Mouse (Mus musculus) hindbrain, embryonic 15.5 days (tissue): ENCODE results near the gene Ggt7. TPM values are rescaled to one million over a fixed set of nuclear protein-coding genes. Genes with fewer than 3 reads are reported as not detected.
"Not testable (repeated sequence)": the region's sequence is repeated elsewhere in the genome, so short reads cannot be mapped to it uniquely, and the experiment has no call there.

Source experiments
- ATAC-seq: fragments of 200-750 bp; cut with Nextera tagmentation; 2 replicates; pipeline ENCODE4 v1.8.0; 2017; ENCODE audit warnings: low read depth, moderate number of reproducible peaks, moderate TSS enrichment; ENCODE audit not compliant: low FRiP score
- H3K27ac ChIP-seq: fragments of 300-500 bp; sonication (generic); replicated peaks from 2 replicates; pipeline ENCODE4 v1.5.1; 2015; ENCODE audit warnings: mild to moderate bottlenecking, inconsistent platforms
- H3K27me3 ChIP-seq: fragments of 300-500 bp; sonication (generic); 2 replicates; pipeline ENCODE4 v1.6.1; 2015; ENCODE audit warnings: control low read depth, inconsistent platforms
- H3K36me3 ChIP-seq: fragments of 300-500 bp; sonication (generic); 2 replicates; pipeline ENCODE4 v1.6.1; 2015; ENCODE audit warnings: control low read depth, inconsistent platforms
- H3K4me1 ChIP-seq: fragments of 300-500 bp; sonication (generic); replicated peaks from 2 replicates; pipeline ENCODE4 v1.6.1; 2015; ENCODE audit warnings: control low read depth, inconsistent platforms
- H3K4me2 ChIP-seq: fragments of 300-500 bp; sonication (generic); 2 replicates; pipeline ENCODE4 v1.6.1; 2015; ENCODE audit warnings: moderate library complexity, mild to moderate bottlenecking, inconsistent platforms
- H3K4me3 ChIP-seq: fragments of 300-500 bp; sonication (generic); 2 replicates; pipeline ENCODE4 v1.5.1; 2015; ENCODE audit warnings: mild to moderate bottlenecking, inconsistent platforms
- H3K9ac ChIP-seq: fragments of 300-500 bp; sonication (generic); 2 replicates; pipeline ENCODE4 v1.6.1; 2015; ENCODE audit warnings: inconsistent platforms
- H3K9me3 ChIP-seq: fragments of 300-500 bp; sonication (generic); 2 replicates; pipeline ENCODE4 v1.6.1; 2016; ENCODE audit warnings: control low read depth, inconsistent platforms
- WGBS: fragments of 180-500 bp; shearing (Covaris S2); methylation state at CpG from one replicate; pipeline ENCODE4 v1.1.7; 2015; 5-methylcytosine and 5-hydroxymethylcytosine counted together
- polyA plus RNA-seq: library from polyadenylated mRNA; unstranded; fragments of >200 nt; fragmentation: Nextera tagmentation; extraction: Ambion mirVana; gene quantifications from 2 replicates; pipeline ENCODE4 v1.2.1, GENCODE M21; 2015

Ggt7 gene
- polyA plus RNA-seq, 1 experiment from 2014 or later: 80.8 TPM

GRCm38 (mm10) chr2:155504440-155505355 is 13.3 kb downstream of the Ggt7 start:
- Histone ChIP-seq H3K36me3 (peaks cover 27% of the 10 kb centered on the region), H3K9me3 (no peaks in the 10 kb centered on the region), H3K27ac (no peak overlapping the region), H3K4me3 (no peak overlapping the region), H3K4me1 (no peaks in the 10 kb centered on the region), H3K9ac (no peak overlapping the region), H3K4me2 (no peak overlapping the region), H3K27me3 (no peaks in the 10 kb centered on the region)
- 73% methylated on average over 13 of the region's 13 CpGs for WGBS
- ATAC-seq: no peak

- peaks cover 40% of the 10 kb centered on the region for H3K36me3 ChIP-seq
- ATAC-seq: no peak
Observed at GRCm38 (mm10) chr2:155502596-155502995, 15.4 kb downstream of the Ggt7 start.

DNA sequence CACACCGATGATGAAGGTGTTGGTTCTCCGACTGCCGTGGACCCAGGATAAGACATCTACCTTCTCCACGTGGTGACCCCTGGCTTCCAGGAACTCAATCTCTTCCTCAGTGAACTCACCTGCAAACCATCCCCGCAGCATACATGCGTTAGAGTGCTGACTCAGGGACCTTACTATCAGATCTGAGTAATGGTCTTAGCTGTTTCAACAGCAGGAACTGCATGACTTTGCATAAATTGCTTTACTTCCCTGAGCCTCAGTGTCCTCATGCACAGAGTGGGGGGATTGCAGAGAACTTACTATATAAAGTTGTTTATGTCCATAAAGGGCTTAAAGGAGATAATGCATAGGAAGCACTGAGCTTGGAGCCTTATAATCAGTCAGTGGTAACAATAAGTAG is 27.0 kb downstream of the Ggt7 start:
- Histone ChIP-seq H3K4me3 (no peak overlapping the region), H3K9ac (no peak overlapping the region), H3K4me1 (no peaks in the 10 kb centered on the region), H3K27ac (no peak overlapping the region), H3K4me2 (no peak overlapping the region), H3K9me3 (no peaks in the 10 kb centered on the region), H3K27me3 (no peaks in the 10 kb centered on the region), H3K36me3 (peaks cover 34% of the 10 kb centered on the region; the same call in 1 of the 2 replicates)
- WGBS: 94% methylated on average over 6 of the region's 6 CpGs
- no peak for ATAC-seq

More at GRCm38 (mm10) chr2:155502596-155502995, 15.4 kb downstream of the Ggt7 start:
- Histone ChIP-seq H3K4me3 (no peak overlapping the region), H3K9ac (no peak overlapping the region), H3K4me2 (no peak overlapping the region), H3K27me3 (no peaks in the 10 kb centered on the region), H3K4me1 (no peaks in the 10 kb centered on the region), H3K9me3 (no peaks in the 10 kb centered on the region), H3K27ac (no peak overlapping the region)
- WGBS: 84% methylated on average over 7 of the region's 7 CpGs

DNA sequence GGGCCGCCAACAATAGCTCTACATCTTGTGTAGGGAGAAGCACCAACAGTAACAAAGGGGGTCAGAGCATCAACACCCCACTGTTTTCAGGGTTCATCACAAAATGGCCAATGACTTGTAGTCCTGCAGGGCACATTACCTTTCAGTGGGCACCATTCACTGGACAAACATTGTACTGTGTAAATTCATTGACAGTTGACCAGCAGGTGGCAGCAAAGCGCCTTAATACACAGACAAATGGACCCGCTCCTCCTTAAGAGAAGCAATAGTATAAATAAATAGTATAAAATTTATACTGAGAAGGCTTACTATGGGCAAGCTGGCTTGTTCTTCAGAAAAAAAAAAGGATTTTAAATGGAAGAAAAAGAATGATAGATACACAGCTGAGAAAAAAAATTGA is 36.0 kb downstream of the Ggt7 start:
- ATAC-seq: no peak
- 41% methylated on average over 3 of the region's 3 CpGs for WGBS

GRCm38 (mm10) chr2:155473570-155474088 is 44.4 kb downstream of the Ggt7 start, which contains the start of gene Ncoa6:
Gene Ncoa6, minus strand, starts transcription at chr2:155473894.
- Histone ChIP-seq H3K4me1 (peaks cover 36% of the 10 kb centered on the region), H3K9me3 (no peaks in the 10 kb centered on the region), H3K4me3 (peak within 1 kb of the TSS; percentile 92), H3K27me3 (no peaks in the 10 kb centered on the region), H3K4me2 (peak within 1 kb of the TSS; percentile 81), H3K27ac (peak within 1 kb of the TSS; percentile 96), H3K36me3 (no peaks in the 10 kb centered on the region), H3K9ac (peak within 1 kb of the TSS; percentile 99)
- WGBS: 0% methylated on average over 47 of the region's 72 CpGs
- ATAC-seq: peak; percentile 84

More for the DNA sequence above, 36.0 kb downstream of the Ggt7 start:
- Histone ChIP-seq H3K4me2 (no peak overlapping the region), H3K4me1 (no peaks in the 10 kb centered on the region), H3K9me3 (0 out of 2 replicates have a peak, but pooled peaks cover 3% of the 10 kb centered on the region), H3K27me3 (no peaks in the 10 kb centered on the region), H3K36me3 (no peaks in the 10 kb centered on the region), H3K9ac (no peak overlapping the region), H3K27ac (no peak overlapping the region), H3K4me3 (no peak overlapping the region)

GRCm38 (mm10) chr2:155472671-155473569 is 45.1 kb downstream of the Ggt7 start:
- peak; percentile 67 for ATAC-seq
- no peaks in the 10 kb centered on the region for H3K9me3 ChIP-seq
- peak overlapping the region; percentile 96 for H3K27ac ChIP-seq
- peaks cover 36% of the 10 kb centered on the region for H3K4me1 ChIP-seq
- no peaks in the 10 kb centered on the region for H3K36me3 ChIP-seq
- H3K9ac ChIP-seq: peak overlapping the region; percentile 99
- H3K27me3 ChIP-seq: no peaks in the 10 kb centered on the region
- peak overlapping the region; percentile 81 for H3K4me2 ChIP-seq
- peak overlapping the region; percentile 92 for H3K4me3 ChIP-seq
- under 1% methylated on average over 58 of the region's 71 CpGs for whole genome bisulfite sequencing

DNA sequence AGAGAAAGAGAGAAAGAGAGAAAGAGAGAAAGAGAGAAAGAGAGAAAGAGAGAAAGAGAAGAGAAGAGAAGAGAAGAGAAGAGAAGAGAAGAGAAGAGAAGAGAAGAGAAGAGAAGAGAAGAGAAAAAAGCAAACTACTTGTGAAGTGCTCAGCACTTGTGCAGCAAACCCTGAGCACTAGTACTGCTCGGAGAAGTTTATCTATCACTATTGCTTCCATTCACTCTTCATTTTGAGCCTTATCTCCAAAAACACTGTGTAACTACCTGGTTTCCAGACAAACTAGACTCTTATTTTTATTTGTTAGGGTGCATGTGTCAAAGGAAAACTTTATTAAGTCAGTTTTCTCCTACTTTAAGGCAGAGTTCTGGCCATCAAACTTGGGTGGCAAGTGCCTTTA is 51.2 kb downstream of the Ggt7 start:
- Histone ChIP-seq H3K27me3 (no peaks in the 10 kb centered on the region), H3K27ac (no peak overlapping the region), H3K36me3 (no peaks in the 10 kb centered on the region), H3K9me3 (no peaks in the 10 kb centered on the region), H3K4me1 (peaks cover 17% of the 10 kb centered on the region), H3K4me3 (no peak overlapping the region), H3K4me2 (no peak overlapping the region), H3K9ac (no peak overlapping the region)
- 86% methylated on average over 1 of the region's 1 CpGs for WGBS
- ATAC-seq: no peak

DNA sequence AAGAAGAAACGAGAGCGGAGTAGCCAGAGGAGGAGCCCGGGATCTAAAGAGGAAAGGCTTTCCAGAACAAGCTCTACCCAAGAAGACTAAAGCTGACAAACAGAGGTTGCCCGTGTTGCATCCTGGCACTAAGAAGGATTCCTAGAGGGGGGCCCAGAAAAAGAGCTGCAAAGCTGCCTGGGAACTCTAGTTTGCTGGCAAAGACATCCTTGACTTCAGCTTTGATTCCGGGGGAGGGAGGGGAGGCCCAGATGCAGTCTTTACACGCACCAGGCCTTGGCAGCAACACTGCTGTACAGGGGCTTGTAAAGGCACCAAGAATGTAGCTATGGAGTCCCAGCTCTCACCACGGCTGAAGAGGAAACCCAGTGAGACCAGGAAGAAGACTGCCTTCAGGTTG is 64.4 kb downstream of the Ggt7 start:
- no peak overlapping the region for H3K4me3 ChIP-seq
- no peak overlapping the region for H3K9ac ChIP-seq
- 77% methylated on average over 7 of the region's 7 CpGs for WGBS
- H3K27me3 ChIP-seq: no peaks in the 10 kb centered on the region
- no peak for ATAC-seq
- no peaks in the 10 kb centered on the region for H3K9me3 ChIP-seq
- H3K36me3 ChIP-seq: no peaks in the 10 kb centered on the region
- H3K27ac ChIP-seq: peak overlapping the region; percentile 64
- 0 out of 2 replicates have a peak, but pooled peaks cover 3% of the 10 kb centered on the region for H3K4me1 ChIP-seq
- no peak overlapping the region for H3K4me2 ChIP-seq

DNA sequence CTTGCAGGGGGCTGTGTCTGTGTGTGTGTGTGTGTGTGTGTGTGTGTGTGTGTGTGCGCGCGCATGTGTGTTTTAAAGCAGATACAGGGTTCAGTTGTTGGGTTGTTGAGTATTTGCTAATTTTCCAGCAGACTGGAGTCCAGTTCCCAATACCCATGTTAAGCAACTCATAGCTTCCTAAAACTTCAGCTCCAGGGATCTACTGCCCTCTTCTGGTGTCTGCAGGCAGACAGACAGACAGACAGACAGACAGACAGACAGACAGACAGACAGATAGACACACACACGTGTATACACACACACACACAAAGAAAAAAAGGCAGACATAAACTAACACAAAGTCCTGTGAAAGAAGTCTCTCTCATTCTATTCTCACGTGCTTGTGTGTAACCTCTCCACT is 66.8 kb downstream of the Ggt7 start:
- Histone ChIP-seq H3K9ac (no peak overlapping the region), H3K4me2 (no peak overlapping the region), H3K4me3 (no peak overlapping the region), H3K27ac (no peak overlapping the region), H3K9me3 (no peaks in the 10 kb centered on the region), H3K27me3 (no peaks in the 10 kb centered on the region), H3K4me1 (0 out of 2 replicates have a peak, but pooled peaks cover 3% of the 10 kb centered on the region), H3K36me3 (no peaks in the 10 kb centered on the region)
- ATAC-seq: no peak
- 85% methylated on average over 5 of the region's 5 CpGs for WGBS

- not testable (repeated sequence) for H3K4me1 ChIP-seq, H3K4me2 ChIP-seq, H3K36me3 ChIP-seq, H3K27ac ChIP-seq, ATAC-seq, H3K9ac ChIP-seq, H3K27me3 ChIP-seq, H3K4me3 ChIP-seq, H3K9me3 ChIP-seq
- 98% methylated on average over 1 of the region's 1 CpGs for WGBS
Observed at GRCm38 (mm10) chr2:155447906-155448305, 70.1 kb downstream of the Ggt7 start.

DNA sequence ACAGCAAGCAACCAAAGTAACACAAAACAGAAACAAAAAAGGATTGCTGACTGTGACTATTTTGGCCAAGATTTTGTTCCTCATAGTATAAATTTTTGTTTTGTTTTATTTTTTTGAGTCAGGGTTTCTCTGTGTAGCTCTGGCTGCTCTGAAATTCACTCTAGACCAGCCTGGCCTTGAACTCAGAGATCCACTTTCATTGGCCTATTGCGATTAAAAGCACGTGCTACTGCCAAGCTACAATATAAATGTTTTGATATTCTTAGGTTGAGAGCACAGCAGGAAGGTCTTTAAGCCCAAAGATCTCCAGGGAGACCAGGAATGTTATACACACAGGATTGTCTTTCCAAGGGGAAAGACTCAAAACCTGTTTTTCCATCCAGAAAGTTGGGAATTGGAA is 74.6 kb downstream of the Ggt7 start:
- H3K9me3 ChIP-seq: no peaks in the 10 kb centered on the region

More for the DNA sequence above, 74.6 kb downstream of the Ggt7 start:
- 0 out of 2 replicates have a peak, but pooled peaks cover 6% of the 10 kb centered on the region for H3K4me1 ChIP-seq
- no peak overlapping the region for H3K27ac ChIP-seq
- H3K27me3 ChIP-seq: no peaks in the 10 kb centered on the region
- 55% methylated on average over 2 of the region's 2 CpGs for WGBS
- H3K4me3 ChIP-seq: no peak overlapping the region
- no peak overlapping the region for H3K9ac ChIP-seq
- no peak for ATAC-seq
- H3K36me3 ChIP-seq: 0 out of 2 replicates have a peak, but pooled peaks cover 4% of the 10 kb centered on the region
- H3K4me2 ChIP-seq: no peak overlapping the region
